Mouse (Mus musculus) forebrain, embryonic 12.5 days (tissue): ENCODE results near the gene Alkbh3. TPM values are rescaled to one million over a fixed set of nuclear protein-coding genes. Genes with fewer than 3 reads are reported as not detected.

ENCODE experiments used
- ATAC-seq: fragments of 200-750 bp; cut with Nextera tagmentation; 2 replicates; pipeline ENCODE4 v1.8.0; 2017; ENCODE audit warnings: moderate TSS enrichment; ENCODE audit not compliant: low FRiP score
- H3K27ac ChIP-seq: fragments of 300-500 bp; sonication (generic); 2 replicates; pipeline ENCODE4 v1.5.1; 2016; ENCODE audit warnings: mild to moderate bottlenecking
- H3K27me3 ChIP-seq: fragments of 300-500 bp; sonication (generic); 2 replicates; pipeline ENCODE4 v1.6.1; 2016; ENCODE audit warnings: mild to moderate bottlenecking
- H3K36me3 ChIP-seq: fragments of 300-500 bp; sonication (generic); replicated peaks from 2 replicates; pipeline ENCODE4 v1.6.1; 2016; ENCODE audit warnings: mild to moderate bottlenecking
- H3K4me1 ChIP-seq: fragments of 300-500 bp; sonication (generic); 2 replicates; pipeline ENCODE4 v1.6.1; 2016
- H3K4me2 ChIP-seq: fragments of 300-500 bp; sonication (generic); 2 replicates; pipeline ENCODE4 v1.6.1; 2016; ENCODE audit warnings: mild to moderate bottlenecking, moderate library complexity
- H3K4me3 ChIP-seq: fragments of 300-500 bp; sonication (generic); replicated peaks from 2 replicates; pipeline ENCODE4 v1.5.1; 2016; ENCODE audit warnings: mild to moderate bottlenecking
- H3K9ac ChIP-seq: fragments of 300-500 bp; sonication (generic); 2 replicates; pipeline ENCODE4 v1.6.1; 2016; ENCODE audit warnings: mild to moderate bottlenecking
- H3K9me3 ChIP-seq: fragments of 300-500 bp; sonication (generic); 2 replicates; pipeline ENCODE4 v1.6.1; 2016
- WGBS: fragments of 180-500 bp; shearing (Covaris S2); methylation state at CpG from one replicate; pipeline ENCODE4 v1.1.7; 2016; 5-methylcytosine and 5-hydroxymethylcytosine counted together
- polyA plus RNA-seq: library from polyadenylated mRNA; unstranded; fragments of >200 nt; fragmentation: Nextera tagmentation; extraction: Ambion mirVana; gene quantifications from 2 replicates; pipeline ENCODE4 v1.2.1, GENCODE M21; 2016

The Alkbh3 gene
- polyA plus RNA-seq, 1 experiment from 2014 or later, result 52.3 TPM

- Histone ChIP-seq H3K9ac (no peak overlapping the region), H3K4me1 (no peaks in the 10 kb centered on the region), H3K27ac (no peak overlapping the region), H3K36me3 (no peaks in the 10 kb centered on the region), H3K4me3 (no peak overlapping the region), H3K4me2 (no peak overlapping the region), H3K27me3 (no peaks in the 10 kb centered on the region), H3K9me3 (peaks cover 3% of the 10 kb centered on the region; the same call in 1 of the 2 replicates)
- WGBS, result 84% methylated on average over 9 of the region's 9 CpGs
- no peak for ATAC-seq
Measured at GRCm38 (mm10) chr2:93938534-93938933, 72.1 kb downstream of the Alkbh3 start.

Other genes starting within 250 kb of the Alkbh3 start
- gene Ext2, start 188.2 kb downstream of the Alkbh3 start, polyA plus RNA-seq, result 68.8 and 69.2 TPM in 2 replicates
- 7.8 and 8.3 TPM in 2 replicates for gene Accs, start 160.9 kb downstream of the Alkbh3 start, polyA plus RNA-seq
- gene Accsl, start 141.7 kb downstream of the Alkbh3 start, polyA plus RNA-seq, result 0.28 and 0.31 TPM in 2 replicates
- 22.1 and 25.3 TPM in 2 replicates for gene Gm13889, start 53.6 kb downstream of the Alkbh3 start, polyA plus RNA-seq
- gene Gm27027, start 14.5 kb downstream of the Alkbh3 start, polyA plus RNA-seq, result not detected in 2 replicates
- gene Hsd17b12, start 147.2 kb upstream of the Alkbh3 start, polyA plus RNA-seq, result 113 and 114 TPM in 2 replicates